Comparison of ENCODE assay signal across 8 mouse cellular contexts in genomic region chr12:79842319-79842718, GRCm38 (mm10).
DNase-seq lines count a peak whose midpoint lies in the region; ATAC-seq lines count a peak whose summit lies in the region.

No protein-coding gene starts in this region.

- intact Hi-C loops in gastrocnemius, postnatal 36 days (cut with DNase I) = no loop called here

- no peak overlapping the region for H3K4me3 ChIP-seq in kidney, embryonic 14.5 days (ENCODE audit: low read length)
- H3K4me3 ChIP-seq in embryonic facial prominence, embryonic 10.5 days = no peak overlapping the region
- H3K4me3 ChIP-seq in hindbrain, embryonic 12.5 days = no peak overlapping the region

- H3K36me3 ChIP-seq in kidney, embryonic 14.5 days (ENCODE audit: control insufficient read depth, insufficient read depth, low read length) = no peaks in the 10 kb centered on the region
- H3K36me3 ChIP-seq in embryonic facial prominence, embryonic 10.5 days (replicated peaks) = no peaks in the 10 kb centered on the region
- no peaks in the 10 kb centered on the region for H3K36me3 ChIP-seq in hindbrain, embryonic 12.5 days

- H3K9ac ChIP-seq in kidney, embryonic 14.5 days (ENCODE audit: low read depth, low read length) = no peak overlapping the region; the same call in 1 of the 2 replicates
- no peak overlapping the region for H3K9ac ChIP-seq in hindbrain, embryonic 12.5 days

- ATAC-seq in kidney, embryonic 14.5 days (ENCODE audit: low FRiP score, low TSS enrichment) = peak; percentile 64
- no peak for ATAC-seq in hindbrain, embryonic 12.5 days (ENCODE audit: low FRiP score)

- no peaks in the 10 kb centered on the region for H3K9me3 ChIP-seq in kidney, embryonic 14.5 days (ENCODE audit: control insufficient read depth, low read length)
- H3K9me3 ChIP-seq in embryonic facial prominence, embryonic 10.5 days = no peaks in the 10 kb centered on the region
- no peaks in the 10 kb centered on the region for H3K9me3 ChIP-seq in hindbrain, embryonic 12.5 days (replicated peaks)

- H3K27ac ChIP-seq in kidney, embryonic 14.5 days (ENCODE audit: low read depth, low read length) = peak overlapping the region; percentile 92
- peak overlapping the region; percentile 85 for H3K27ac ChIP-seq in embryonic facial prominence, embryonic 10.5 days (replicated peaks)
- H3K27ac ChIP-seq in hindbrain, embryonic 12.5 days = peak overlapping the region; percentile 35

- no peak for DNase-seq in kidney, adult 11 months
- no peak for DNase-seq in embryonic facial prominence, embryonic 10.5 days (ENCODE audit: low spot score)
- peak; percentile 27 for DNase-seq in lung, postnatal 36 days
- DNase-seq in cerebellum, postnatal 10 days = no peak
- DNase-seq in gastrocnemius, postnatal 36 days = no peak
- no peak for DNase-seq in gastrocnemius, postnatal 4 days (ENCODE audit: low spot score in 2 of 2)

- WGBS in kidney, embryonic 14.5 days = 21% methylated on average over 7 of the region's 7 CpGs
- 43% methylated on average over 7 of the region's 7 CpGs for WGBS in embryonic facial prominence, embryonic 10.5 days
- 43% methylated on average over 7 of the region's 7 CpGs for WGBS in hindbrain, embryonic 12.5 days

- peaks cover 80% of the 10 kb centered on the region for H3K4me1 ChIP-seq in kidney, embryonic 14.5 days (ENCODE audit: control insufficient read depth, insufficient read depth, low read length)
- H3K4me1 ChIP-seq in embryonic facial prominence, embryonic 10.5 days = peaks cover 100% of the 10 kb centered on the region
- H3K4me1 ChIP-seq in hindbrain, embryonic 12.5 days = peaks cover 75% of the 10 kb centered on the region

- H3K4me2 ChIP-seq in kidney, embryonic 14.5 days (replicated peaks; ENCODE audit: low read depth, low read length) = no peak overlapping the region
- no peak overlapping the region for H3K4me2 ChIP-seq in hindbrain, embryonic 12.5 days (replicated peaks)

- H3K27me3 ChIP-seq in kidney, embryonic 14.5 days (ENCODE audit: control insufficient read depth, insufficient read depth, low read length) = no peaks in the 10 kb centered on the region
- no peaks in the 10 kb centered on the region for H3K27me3 ChIP-seq in embryonic facial prominence, embryonic 10.5 days (replicated peaks; ENCODE audit: low read depth, poor library complexity, severe bottlenecking)
- no peaks in the 10 kb centered on the region for H3K27me3 ChIP-seq in hindbrain, embryonic 12.5 days

Comparison
In these comparisons a context has a peak if more than half of its experiments do, and no peak if none do; other contexts are left out.
1. H3K27ac ChIP-seq: peak in every context shown above with its lines; median percentile 92 in kidney, embryonic 14.5 days; 85 in embryonic facial prominence, embryonic 10.5 days; 35 in hindbrain, embryonic 12.5 days.